Mouse (Mus musculus) midbrain, postnatal 0 days (tissue): ENCODE measurements at regions not wholly inside any gene's neighbourhood (a gene's known extent, or its start where the extent isn't known, plus 50 kb on each side); places are given as distances from the start of the nearest gene placed in this dataset.

Experiments
- ATAC-seq: fragments of 200-750 bp; cut with Nextera tagmentation; 2 replicates; pipeline ENCODE4 v1.8.0; 2017; ENCODE audit warnings: moderate number of reproducible peaks, mild to moderate bottlenecking, moderate TSS enrichment, moderate library complexity; ENCODE audit not compliant: low FRiP score
- DNase-seq: peaks from one replicate; pipeline ENCODE4 v3.0.0-alpha.2; 2015; ENCODE audit warnings: low spot score
- H3K27ac ChIP-seq: fragments of 300-500 bp; sonication (generic); 2 replicates; pipeline ENCODE4 v1.5.1; 2014; ENCODE audit warnings: low read depth, mild to moderate bottlenecking, low read length, mixed read lengths
- H3K27me3 ChIP-seq: fragments of 300-500 bp; sonication (generic); 2 replicates; pipeline ENCODE4 v1.6.1; 2014; ENCODE audit warnings: low read length, control low read depth, mixed read lengths; ENCODE audit not compliant: insufficient read depth
- H3K36me3 ChIP-seq: fragments of 300-500 bp; sonication (generic); 2 replicates; pipeline ENCODE4 v1.6.1; 2014; ENCODE audit warnings: low read length, control low read depth, mixed read lengths; ENCODE audit not compliant: insufficient read depth
- H3K4me1 ChIP-seq: fragments of 300-500 bp; sonication (generic); 2 replicates; pipeline ENCODE4 v1.6.1; 2014; ENCODE audit warnings: mild to moderate bottlenecking, control low read depth, antibody characterized with exemption, low read length, mixed read lengths; ENCODE audit not compliant: insufficient read depth
- H3K4me2 ChIP-seq: fragments of 300-500 bp; sonication (generic); 2 replicates; pipeline ENCODE4 v1.6.1; 2014; ENCODE audit warnings: low read depth, mild to moderate bottlenecking, low read length, mixed read lengths; ENCODE audit not compliant: poor library complexity, severe bottlenecking
- H3K4me3 ChIP-seq: fragments of 300-500 bp; sonication (generic); 2 replicates; pipeline ENCODE4 v1.5.1; 2014; ENCODE audit warnings: low read depth, mild to moderate bottlenecking, low read length, moderate library complexity
- H3K9ac ChIP-seq: fragments of 300-500 bp; sonication (generic); replicated peaks from 2 replicates; pipeline ENCODE4 v1.6.1; 2014; ENCODE audit warnings: mild to moderate bottlenecking, low read length, moderate library complexity, mixed read lengths; ENCODE audit not compliant: poor library complexity, severe bottlenecking
- H3K9me3 ChIP-seq: fragments of 300-500 bp; sonication (generic); 2 replicates; pipeline ENCODE4 v1.6.1; 2016; ENCODE audit warnings: low read length, control low read depth
- CTCF ChIP-seq: IDR thresholded peaks from 2 replicates; pipeline ENCODE4 v1.5.1; 2016; ENCODE audit warnings: antibody characterized with exemption, mild to moderate bottlenecking
- WGBS: fragments of 180-500 bp; shearing (Covaris S2); extraction: QIAGEN DNeasy Blood & Tissue Kit; methylation state at CpG from one replicate; pipeline ENCODE4 v1.1.7; 2014; 5-methylcytosine and 5-hydroxymethylcytosine counted together

DNA sequence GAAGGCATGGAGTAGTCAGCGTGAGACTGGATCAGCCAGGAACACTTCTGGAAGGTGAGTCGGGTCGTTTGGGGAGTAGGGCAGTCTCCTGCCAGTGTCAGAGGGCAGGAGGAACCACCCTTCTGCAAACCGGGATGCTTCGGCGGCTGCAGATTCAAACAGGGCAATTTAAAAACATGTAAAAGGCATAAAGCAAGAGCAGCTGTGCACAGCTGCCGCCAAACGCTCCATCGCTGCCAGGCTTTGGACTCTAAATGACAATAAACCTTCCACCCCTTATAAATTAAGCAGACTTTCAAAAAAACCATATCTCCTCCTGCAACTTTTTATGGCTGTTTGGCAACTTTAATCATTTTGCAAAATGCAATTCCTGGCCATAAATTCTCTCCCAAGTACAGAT lies 84.2 kb downstream of the 3100002H09Rik start:
- DNase-seq, result no peak
- H3K27ac ChIP-seq, result no peak overlapping the region
- no peaks in the 10 kb centered on the region for H3K36me3 ChIP-seq
- H3K4me1 ChIP-seq, result peaks cover 4% of the 10 kb centered on the region; the same call in 1 of the 2 replicates
- WGBS, result 36% methylated on average over 9 of the region's 9 CpGs
- no peak overlapping the region for H3K4me3 ChIP-seq
- H3K27me3 ChIP-seq, result peaks cover 6% of the 10 kb centered on the region; the same call in 1 of the 2 replicates
- no peak for ATAC-seq
- no peak overlapping the region for H3K9ac ChIP-seq
- H3K9me3 ChIP-seq, result no peaks in the 10 kb centered on the region
- H3K4me2 ChIP-seq, result no peak overlapping the region
- TF ChIP-seq CTCF, result no peak

DNA sequence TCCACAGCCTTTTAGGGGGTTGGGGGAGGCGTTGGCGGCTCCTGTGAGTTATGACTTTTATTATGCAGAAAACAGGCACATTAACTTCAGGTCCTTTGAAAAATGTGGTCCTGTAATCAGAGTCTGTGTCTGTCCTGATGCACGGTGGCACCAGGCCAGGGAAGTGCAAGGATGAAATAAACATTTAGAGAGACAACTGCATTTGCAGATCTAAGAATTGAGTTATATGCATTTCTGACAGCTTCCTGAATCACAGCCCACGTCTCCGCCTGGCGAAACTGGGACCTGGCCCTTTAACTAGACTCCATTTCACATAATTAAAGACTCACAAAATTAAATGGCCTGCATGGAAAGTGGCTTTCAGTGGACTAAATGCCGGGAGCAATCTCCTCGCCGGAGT lies 90.3 kb downstream of the 3100002H09Rik start:
- no peaks in the 10 kb centered on the region for H3K36me3 ChIP-seq
- H3K4me1 ChIP-seq, result no peaks in the 10 kb centered on the region
- DNase-seq, result no peak
- H3K27ac ChIP-seq, result no peak overlapping the region
- H3K4me2 ChIP-seq, result no peak overlapping the region
- H3K4me3 ChIP-seq, result no peak overlapping the region
- H3K9me3 ChIP-seq, result no peaks in the 10 kb centered on the region
- ATAC-seq, result no peak
- no peaks in the 10 kb centered on the region for H3K27me3 ChIP-seq
- no peak overlapping the region for H3K9ac ChIP-seq
- WGBS, result 66% methylated on average over 9 of the region's 9 CpGs
- no peak for TF ChIP-seq CTCF

DNA sequence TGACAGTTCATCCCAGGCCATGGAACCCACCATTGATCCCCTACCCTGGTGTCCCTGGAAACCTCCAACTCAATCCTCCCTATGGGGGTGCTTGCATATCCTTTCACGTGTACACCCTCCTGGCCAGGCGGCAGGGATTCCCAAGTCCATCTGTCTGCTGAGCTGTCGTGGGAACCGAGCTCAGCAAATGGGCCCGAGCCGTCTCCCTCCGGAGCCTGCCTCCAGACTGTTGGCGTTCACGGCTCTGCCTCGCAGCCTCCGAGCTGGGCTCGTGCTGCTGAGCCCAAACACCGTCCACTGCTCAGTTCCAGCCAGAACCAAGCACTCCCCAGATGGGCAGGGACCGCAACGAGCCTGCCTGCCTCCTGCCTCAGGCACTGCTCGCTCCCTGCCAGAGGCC lies 98.8 kb downstream of the 3100002H09Rik start:
- Histone ChIP-seq H3K27ac (no peak overlapping the region), H3K4me1 (no peaks in the 10 kb centered on the region), H3K4me2 (no peak overlapping the region), H3K4me3 (no peak overlapping the region), H3K27me3 (no peaks in the 10 kb centered on the region), H3K9ac (no peak overlapping the region), H3K36me3 (no peaks in the 10 kb centered on the region), H3K9me3 (no peaks in the 10 kb centered on the region)
- ATAC-seq (no peak), DNase-seq (no peak)
- WGBS, result 73% methylated on average over 16 of the region's 16 CpGs
- no peak for TF ChIP-seq CTCF

DNA sequence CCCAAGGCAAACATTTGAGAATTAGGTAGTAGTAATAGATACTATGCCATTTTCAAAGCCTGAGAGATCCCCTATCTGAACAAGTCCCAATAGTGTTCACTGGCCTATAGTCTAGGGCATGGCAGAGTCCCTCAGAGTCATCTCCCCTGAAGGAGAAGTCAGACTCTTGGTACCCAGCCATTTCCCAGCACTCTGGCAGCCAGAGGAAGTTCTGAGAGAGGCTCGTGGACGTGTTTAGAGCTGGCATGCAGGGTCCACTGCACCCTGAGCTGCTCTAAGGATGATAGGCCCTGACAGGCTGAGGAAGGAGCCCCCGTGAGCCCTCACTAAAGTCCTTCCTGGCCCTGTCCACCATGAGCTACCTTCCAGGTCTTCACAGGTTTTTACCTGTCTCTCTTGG lies 99.8 kb downstream of the 3100002H09Rik start:
- 74% methylated on average over 3 of the region's 3 CpGs for WGBS
- no peak for TF ChIP-seq CTCF
- no peak overlapping the region for H3K4me2 ChIP-seq
- no peak overlapping the region for H3K27ac ChIP-seq
- H3K4me1 ChIP-seq, result 0 out of 2 replicates have a peak, but pooled peaks cover 6% of the 10 kb centered on the region
- no peak for DNase-seq
- no peak overlapping the region for H3K9ac ChIP-seq
- no peak for ATAC-seq
- H3K4me3 ChIP-seq, result no peak overlapping the region
- H3K9me3 ChIP-seq, result no peaks in the 10 kb centered on the region
- H3K36me3 ChIP-seq, result no peaks in the 10 kb centered on the region
- H3K27me3 ChIP-seq, result no peaks in the 10 kb centered on the region

DNA sequence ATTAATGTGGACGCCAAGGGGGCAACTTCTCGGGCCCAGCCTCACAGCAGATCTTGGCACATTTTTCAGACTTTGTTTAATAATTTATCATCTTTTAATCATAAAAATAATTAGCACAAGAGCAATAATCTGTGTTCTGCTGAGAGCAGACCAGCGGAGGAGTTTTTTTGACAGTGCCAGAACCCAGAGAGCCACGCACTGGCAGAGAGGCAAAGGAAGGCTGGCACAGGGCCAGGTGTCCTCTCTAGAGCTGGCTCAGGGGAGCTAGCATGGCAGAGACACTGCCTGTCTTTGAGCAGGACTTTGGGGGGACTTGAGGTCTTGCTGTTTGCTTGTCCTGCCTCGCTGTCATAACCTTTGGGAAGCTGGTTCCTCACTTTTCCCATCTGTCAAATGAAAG lies 100.9 kb downstream of the 3100002H09Rik start:
- Histone ChIP-seq H3K27me3 (no peaks in the 10 kb centered on the region), H3K4me1 (0 out of 2 replicates have a peak, but pooled peaks cover 6% of the 10 kb centered on the region), H3K36me3 (no peaks in the 10 kb centered on the region), H3K9me3 (no peaks in the 10 kb centered on the region), H3K4me3 (no peak overlapping the region), H3K9ac (no peak overlapping the region), H3K27ac (no peak overlapping the region), H3K4me2 (no peak overlapping the region)
- DNase-seq (peak; percentile 81), ATAC-seq (no peak)
- no peak for TF ChIP-seq CTCF
- WGBS, result 53% methylated on average over 5 of the region's 5 CpGs

DNA sequence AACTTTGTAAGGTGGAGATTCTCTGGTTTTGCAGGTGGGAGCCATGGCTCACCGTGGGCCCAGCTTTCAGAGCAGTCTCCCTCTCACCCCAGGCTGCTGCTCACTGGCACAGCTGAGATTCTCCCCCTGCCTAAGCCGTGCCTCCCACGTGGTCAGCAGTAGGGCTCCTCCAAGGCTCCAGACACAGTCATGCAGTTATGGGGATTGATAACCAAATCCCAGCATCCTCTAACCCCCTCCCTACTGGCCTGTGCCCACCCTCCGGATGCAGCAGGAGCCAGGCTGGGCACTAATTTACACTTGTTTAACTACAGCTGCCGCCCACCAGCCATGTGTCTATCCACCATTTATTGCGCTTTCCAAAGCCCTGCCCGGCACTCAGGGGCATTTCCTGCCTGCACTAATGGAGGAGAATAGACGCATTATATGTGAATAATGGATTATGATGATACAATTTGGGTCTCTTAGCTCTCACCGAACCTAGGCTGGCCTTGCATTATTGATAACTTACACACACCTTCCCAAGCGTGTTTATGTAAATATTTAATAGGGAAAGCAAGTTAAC lies 104.4 kb downstream of the 3100002H09Rik start:
- H3K27ac ChIP-seq, result no peak overlapping the region
- H3K4me1 ChIP-seq, result 0 out of 2 replicates have a peak, but pooled peaks cover 6% of the 10 kb centered on the region
- ATAC-seq, result 0 out of 2 replicates have a peak, but pooled peaks have one; percentile 49
- H3K9ac ChIP-seq, result no peak overlapping the region
- DNase-seq, result no peak
- H3K27me3 ChIP-seq, result no peaks in the 10 kb centered on the region
- WGBS, result 22% methylated on average over 10 of the region's 10 CpGs
- H3K4me3 ChIP-seq, result no peak overlapping the region
- H3K36me3 ChIP-seq, result no peaks in the 10 kb centered on the region
- no peaks in the 10 kb centered on the region for H3K9me3 ChIP-seq
- H3K4me2 ChIP-seq, result no peak overlapping the region
- TF ChIP-seq CTCF, result no peak
